Mouse (Mus musculus) T-helper 17 cell (primary cell): ENCODE measurements around the gene Wsb1.

Experiments used
- in situ Hi-C, 2 experiments: fragments of 300-600 bp; cut with MboI, MseI; formaldehyde crosslinking; loops; 1 replicate in 1 of 2; 2 replicates in 1 of 2; pipeline ENCODE4 v1.15.1; 2025; ENCODE audit warnings: high pct_unique_total_duplicates in 2 of 2

The Wsb1 gene

DNA sequence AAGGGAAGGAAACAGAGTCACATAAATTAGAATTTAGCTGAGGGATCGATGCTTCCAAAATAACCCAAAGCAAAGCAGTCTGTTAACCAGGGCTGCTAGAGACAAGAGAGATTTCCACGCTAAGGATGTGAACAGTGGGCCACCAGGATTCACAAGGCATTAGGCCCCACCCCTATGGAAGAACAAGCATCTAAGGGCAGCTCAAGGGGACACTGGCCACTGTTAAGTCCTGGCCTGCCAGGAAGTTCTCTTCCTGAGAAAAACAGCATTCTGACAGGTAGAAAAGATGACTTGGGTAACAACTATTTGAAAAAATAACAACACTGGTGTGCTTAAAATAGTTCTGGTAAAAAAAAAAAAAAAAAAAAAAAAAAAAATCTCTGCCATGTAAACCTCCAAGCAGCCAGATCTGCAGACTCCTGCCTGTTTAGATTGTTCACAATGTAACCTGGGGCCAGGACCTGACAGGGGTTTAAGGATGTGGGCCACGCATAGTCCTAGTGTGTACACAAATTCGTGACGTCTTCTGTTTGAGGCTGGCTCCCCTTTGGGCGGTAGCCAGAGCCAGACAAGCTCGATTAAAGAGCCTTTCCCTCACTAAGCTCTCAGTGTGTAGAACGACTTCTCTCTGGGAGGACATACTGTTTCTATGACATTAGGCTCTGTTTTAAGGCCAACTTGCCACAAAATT lies 35.4 kb downstream of the Wsb1 start:
- in situ Hi-C loops, result no loop called here

DNA sequence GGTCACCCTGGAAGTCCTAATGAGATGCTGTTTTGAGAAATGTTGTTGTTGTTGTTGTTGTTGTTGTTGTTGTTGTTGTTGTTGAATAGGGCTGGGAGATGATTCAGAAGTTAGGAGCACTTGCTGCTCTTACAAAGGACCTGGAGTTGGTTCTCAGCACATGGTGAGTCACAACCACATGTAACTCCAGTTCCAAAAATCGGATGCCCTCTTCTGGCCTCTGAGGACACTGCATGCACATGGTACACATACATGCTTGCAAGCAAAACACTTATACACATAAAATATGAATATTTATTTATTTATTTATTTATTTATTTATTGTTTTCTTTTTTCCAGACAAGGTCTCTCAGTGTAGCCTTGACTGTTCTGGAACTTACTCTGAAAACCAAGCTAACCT lies 36.4 kb downstream of the Wsb1 start:
- in situ Hi-C loops, result no loop called here

DNA sequence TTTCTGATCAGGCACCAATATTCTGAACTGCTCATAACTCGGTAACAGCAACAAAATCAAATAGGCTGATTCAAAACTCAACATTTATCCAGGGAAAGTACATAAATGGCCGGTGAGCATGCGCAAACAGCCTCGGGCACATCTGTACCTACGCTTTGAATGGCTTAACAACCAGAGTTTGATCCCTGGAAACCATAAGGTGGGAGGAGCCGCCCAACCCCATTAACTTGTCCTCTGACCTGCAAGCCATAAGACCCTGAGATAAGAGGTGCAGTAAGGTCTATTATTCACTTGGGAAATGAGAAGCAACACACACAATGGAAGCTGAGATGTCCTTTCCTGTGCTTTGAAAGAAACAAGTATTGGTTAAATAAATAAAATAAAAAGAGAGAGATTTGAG lies 37.3 kb downstream of the Wsb1 start:
- in situ Hi-C loops, result no loop called here

DNA sequence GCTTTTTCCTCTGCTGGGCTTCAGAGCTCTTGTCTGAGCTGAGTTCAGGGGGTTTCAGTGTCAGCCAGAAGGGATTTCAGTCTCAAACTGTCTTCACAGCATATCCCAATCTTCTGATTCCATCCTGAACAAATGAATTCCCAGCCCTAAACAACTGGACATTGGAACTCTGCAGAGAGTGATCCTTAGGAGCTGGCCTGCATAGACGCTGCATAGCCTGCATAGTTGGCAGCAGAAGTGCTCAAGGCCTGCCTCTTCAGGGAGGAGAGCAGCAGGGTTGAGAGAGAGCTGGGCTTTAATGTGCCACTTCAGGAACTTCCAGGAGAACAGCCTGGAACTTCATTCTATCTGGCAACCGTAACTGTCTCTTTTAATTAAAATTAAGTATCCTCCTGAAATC lies 38.9 kb downstream of the Wsb1 start:
- in situ Hi-C loops, result no loop called here

DNA sequence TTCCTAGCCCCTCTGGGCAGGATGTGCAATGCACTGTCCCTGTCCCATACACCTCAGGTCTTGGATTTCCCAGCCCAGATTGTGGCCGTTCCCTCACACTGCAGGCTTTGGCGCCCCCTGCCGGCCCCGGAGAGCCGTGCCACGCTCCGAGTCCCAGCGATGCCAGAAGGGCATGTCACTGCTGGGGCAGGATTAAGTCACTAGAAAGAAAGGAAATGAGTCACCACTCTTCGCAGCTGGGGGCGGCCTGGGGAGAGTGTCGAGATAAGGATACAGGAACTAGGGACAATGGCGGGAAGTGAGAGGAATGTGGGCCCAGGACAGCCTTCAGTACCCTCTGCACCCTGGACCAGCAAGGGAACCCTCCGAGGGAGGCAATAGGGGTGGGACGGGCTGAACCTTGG lies 40.5 kb downstream of the Wsb1 start:
- in situ Hi-C loops, result loop anchor here (5.0 kb wide), 5 partner anchors 67 to 377 kb away; partner anchors contain the start of gene Ksr1 (in 1 of the 2)

DNA sequence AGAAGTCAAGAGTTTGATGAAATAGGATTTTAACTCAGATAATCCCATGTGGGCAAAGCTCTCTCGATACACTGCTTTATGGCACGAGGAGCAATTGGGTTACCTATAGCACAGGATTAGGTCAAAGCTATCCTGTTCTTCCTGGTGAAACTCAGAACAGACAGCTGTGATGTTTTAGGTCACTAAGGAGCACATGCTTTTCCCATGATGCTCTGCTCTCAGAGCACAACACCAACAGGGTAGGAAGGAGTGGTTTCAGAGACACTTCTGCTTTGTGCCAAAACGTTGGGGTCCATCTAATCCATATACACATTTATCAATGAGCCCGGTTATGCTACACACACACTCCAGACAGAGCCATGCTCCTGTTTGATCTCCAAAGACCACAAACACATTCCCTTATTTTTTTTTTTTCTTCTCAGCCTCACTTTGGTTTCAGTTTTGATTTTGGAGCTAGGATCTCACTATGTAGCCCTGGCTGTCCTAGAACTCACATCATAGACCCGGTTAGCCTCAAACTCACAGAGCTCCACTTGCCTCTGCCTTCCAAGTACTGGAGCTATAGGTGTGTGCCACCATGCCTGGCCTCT lies 44.5 kb downstream of the Wsb1 start:
- in situ Hi-C loops, result loop anchor here (5.0 kb wide), 5 partner anchors 63 to 373 kb away; partner anchors contain the start of gene Ksr1 (in 1 of the 2)

DNA sequence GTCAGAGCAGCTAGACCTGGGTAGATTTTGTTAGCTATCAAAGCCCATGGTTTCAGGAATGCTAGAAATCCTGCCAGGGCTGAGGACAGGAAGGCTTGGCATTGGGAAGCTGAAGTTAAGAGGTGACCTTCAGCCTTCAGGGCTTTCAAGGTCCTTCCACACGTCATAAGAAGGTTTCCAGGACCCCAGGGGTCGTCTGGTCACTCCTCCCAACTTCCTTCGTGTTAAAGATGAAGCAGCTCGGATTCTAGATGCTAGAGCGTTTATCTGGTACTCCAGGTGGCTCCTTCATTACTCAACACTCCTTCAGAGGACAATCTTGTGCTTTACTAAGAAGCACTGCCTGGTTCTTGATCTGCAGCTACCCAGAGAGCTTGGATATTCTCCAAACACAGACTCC lies 45.4 kb downstream of the Wsb1 start:
- in situ Hi-C loops, result no loop called here

DNA sequence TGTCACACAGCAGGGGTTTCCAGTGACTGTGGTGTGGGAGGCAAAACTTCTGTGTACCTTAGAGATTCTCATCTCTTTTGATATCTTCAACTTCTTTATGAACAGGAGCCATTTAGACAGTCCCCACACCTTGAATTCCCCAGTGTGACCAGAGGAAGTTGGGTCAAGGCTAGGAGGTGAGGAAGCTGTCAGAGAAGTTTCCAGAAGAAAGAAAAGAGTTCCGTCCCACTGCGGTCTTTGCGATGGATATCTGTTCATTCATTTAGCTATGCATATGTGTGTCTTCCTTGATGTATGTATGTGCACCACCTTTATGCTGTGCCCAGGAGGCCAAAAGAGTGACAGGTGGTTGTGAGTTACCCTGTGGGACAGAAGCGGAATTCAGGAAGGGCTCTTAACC lies 46.0 kb downstream of the Wsb1 start:
- in situ Hi-C loops, result no loop called here

DNA sequence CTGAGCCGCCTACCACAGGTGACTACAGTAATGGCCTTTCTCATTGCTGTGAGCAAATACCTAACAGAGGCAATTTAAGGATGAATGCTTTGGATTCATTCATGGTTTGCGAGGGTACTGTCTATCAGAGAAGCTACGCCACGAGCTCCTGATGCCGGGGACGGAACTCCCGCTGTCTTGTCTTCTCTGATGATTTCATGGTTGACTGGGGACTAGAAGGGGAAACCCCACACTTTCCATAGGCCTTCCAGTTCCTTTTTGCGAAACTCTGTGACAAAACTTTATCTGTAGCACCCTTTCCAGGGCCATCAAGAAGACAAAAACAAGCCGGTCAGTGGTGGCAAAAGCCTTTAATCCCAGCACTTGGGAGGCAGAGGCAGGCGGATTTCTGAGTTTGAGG lies 46.8 kb downstream of the Wsb1 start:
- in situ Hi-C loops, result no loop called here

DNA sequence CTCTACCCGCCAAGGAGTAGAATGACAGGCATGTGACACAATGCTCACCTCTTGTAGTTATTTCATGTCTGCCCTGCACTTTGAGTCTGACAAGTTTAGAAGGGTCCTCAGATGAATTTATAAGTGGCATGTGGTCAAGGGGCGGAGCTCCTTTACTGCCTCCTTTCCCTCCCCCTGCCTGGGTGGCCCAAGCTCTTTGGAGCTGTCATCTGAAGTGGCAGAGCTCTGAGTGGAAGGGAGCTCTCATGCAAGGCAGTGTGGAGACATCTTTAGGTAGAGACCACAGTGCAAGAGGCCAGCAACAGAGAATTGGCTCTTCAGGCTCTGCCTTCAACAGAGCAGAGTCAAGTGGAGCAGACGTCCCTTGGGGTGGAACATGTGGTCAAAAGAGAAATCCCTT lies 50.0 kb downstream of the Wsb1 start:
- in situ Hi-C loops, result no loop called here

DNA sequence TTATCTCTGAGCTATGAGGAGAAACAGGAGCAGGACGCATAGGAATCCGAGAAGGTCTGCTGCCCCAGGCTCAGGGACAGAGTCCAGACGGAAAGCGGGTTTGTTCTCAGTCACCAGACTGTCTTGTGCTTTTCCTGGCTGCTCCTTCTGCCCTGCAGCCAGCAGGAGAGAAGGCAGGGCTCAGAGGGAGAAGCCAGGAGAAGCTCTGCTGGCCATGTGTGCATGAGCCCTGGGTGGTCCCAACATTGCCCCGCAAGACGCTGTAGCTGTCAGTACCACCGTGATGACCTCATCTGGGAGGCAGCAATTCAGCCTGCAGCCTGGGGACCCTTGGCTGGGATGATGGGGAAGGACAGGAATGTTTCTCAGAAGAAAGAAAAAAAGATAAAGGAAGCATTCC lies 54.0 kb downstream of the Wsb1 start:
- in situ Hi-C loops, result no loop called here

DNA sequence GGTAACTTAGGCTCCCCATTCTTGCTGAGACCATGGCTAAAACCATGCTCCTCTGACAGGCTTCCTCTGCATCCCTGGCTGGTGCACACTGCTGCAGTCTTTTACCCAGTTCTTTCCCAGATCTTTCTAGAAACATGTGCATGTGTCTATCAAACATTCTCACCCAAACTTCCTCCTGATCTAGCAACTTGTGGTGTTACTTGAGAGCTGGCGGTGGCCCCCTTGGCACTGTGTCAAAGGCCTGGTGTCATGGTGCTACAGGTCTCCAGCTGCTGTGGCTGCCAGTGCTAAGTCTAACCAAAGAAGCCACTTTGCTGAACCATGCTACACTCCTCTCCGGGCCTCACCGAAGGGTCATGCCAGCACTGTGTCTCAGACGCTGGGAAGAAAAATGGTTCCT lies 55.9 kb downstream of the Wsb1 start:
- in situ Hi-C loops, result no loop called here

DNA sequence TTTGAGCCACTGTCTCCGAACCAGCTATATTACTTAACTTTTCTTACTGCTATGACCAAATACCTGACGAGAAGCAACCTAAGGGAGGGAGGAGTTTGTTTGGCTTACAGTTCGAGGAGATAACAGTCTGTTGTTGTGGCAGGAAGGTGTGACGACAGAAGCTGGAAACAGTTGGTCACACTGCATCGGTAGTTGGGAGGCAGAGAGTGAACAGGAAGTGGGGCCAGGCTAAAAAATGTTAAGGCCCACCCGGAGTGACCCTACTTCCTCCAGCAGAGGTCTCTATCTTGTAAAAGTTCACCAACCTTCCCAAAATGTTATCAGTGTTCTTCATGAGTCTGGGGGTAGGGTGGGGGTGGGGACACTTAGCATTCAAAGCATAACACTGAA lies 56.6 kb downstream of the Wsb1 start:
- in situ Hi-C loops, result no loop called here

DNA sequence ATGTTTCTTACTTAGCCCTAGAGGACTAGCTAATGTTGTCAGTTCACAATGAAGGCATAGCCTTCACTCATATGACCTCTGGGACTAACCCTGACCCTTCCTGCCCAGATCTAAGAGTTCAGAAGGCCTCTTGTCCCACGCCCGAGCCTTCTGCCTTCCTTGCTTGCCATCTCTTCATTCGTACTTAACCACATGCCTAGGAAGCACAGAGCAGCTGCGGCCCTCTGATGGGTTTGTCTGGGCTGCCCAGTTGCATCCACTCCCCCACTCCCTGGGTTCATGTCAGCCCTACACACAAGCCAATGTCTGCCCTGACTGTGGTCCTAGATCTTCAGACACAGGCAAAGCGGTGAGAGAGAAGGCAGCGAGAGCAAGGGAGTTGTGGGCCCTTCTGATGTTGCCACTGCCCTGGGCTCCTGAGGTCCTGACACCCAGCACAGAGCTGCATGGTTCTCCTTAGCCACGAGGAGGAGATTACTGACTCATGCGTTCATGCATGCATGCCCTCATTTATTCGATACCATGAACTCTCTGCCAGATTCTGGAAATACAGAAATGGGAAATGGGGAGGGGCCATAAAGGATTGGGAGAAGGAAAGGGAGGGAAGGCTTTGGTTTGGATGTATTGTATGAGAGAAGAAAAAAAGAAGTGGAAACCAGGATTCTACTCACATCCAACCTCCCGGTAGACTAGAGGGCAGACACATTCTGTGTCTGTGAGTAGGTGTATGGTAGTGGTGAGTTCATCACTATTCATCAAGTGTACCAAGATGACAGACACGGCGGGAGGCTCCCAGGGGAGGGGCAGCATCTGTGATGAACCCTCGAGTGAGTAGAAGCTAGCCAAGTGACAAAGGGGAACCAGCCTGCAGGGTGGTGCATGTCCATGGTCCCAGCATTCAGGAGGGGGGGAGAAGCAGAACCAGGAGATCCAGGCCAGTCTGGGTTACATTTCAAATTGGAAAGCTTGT lies 57.3 kb downstream of the Wsb1 start:
- in situ Hi-C loops, result no loop called here

DNA sequence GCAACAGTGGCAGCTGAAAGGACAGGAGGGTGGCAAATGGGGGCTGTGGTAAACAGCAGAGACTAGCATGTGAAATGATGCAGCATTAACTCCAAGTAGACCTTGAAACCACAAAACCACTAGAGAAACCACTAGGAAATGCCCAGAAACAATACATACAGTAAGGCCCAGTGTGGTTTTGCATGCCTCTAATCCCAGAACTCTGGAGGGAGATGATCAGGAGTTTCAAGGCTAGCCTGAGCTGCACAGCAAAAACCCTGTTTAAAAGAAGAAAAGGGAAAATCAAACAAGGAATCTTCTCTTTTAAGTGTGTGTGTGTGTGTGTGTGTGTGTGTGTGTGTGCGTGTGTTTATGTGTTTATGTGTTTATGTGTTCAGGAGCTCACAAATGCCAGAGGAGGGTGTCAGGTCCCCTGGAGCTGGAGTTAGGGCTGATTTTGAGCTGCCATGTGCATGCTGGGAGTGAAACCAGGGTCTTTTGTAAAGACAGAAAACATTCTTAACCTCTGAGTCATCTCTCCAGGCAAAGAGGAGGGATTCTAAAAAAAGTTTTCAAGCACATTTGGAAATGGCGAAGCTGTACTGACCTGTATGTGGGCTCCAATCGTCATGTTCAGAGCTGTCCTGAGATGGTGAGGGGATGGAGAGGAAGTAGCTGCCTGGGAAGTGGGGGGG lies 58.1 kb downstream of the Wsb1 start:
- in situ Hi-C loops, result no loop called here

DNA sequence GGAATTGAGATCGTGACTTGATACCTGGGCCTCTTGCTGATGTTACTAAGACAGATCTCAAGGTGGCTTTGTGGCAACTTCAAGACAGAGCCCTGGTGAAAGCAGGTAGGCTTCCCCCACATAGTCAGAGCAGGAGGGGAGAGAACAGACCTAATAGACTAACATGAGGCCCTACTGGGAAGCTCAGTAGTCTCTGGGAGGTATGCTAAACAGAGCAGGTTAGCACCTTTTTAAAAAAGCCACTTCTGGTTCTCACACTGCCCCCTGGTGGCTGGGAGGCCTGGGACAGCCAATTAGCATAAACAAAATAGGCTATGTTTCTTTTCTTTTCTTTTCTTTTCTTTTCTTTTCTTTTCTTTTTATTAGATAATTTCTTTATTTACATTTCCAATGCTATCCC lies 62.3 kb downstream of the Wsb1 start:
- in situ Hi-C loops, result no loop called here

DNA sequence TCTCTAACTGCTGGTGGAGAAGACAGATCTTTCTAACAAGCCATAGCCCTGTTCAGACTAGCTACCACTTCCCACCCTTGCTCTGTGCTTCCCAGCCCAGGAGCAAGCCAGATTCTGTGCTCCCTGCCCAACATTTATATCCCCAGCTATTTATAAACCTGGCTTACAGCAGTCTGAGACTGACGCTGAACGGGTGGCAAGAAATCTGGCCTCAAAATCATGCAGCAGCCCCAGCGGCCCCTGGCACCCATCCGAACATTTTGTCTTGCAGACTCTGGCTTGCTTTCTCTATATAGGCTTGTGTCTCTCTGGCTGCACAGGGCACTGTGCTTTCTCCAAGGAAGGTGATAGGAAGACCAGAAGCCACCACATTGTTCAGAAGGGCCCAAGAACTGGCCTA lies 63.3 kb downstream of the Wsb1 start:
- in situ Hi-C loops, result no loop called here

DNA sequence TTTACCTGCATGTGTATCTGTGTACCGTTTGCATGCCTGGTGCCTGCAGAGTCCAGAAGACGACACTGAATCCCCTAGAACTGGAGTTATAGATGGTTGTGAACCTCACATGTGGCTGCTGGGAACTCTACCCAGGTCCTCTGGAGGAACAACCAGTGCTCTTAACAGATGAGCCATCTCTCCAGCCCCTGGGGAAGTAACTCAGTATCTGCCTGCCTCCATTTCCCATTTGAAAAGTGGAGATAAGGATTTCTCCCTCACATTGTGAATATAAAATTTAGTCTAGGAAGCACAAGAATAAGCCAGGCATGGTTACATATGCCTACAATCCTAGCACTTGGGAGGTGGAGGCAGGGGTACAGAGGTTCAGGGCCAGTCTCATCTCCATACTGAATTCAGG lies 64.2 kb downstream of the Wsb1 start:
- in situ Hi-C loops, result no loop called here
